Mouse (Mus musculus) cerebellum, adult (tissue): ENCODE data around the gene Mindy3.

Experiments
- ATAC-seq: cut with Nextera tagmentation; 2 replicates; pipeline ENCODE4 v1.9.2; 2017; ENCODE audit warnings: mild to moderate bottlenecking, moderate library complexity, mixed read lengths; ENCODE audit not compliant: insufficient number of reproducible peaks, low FRiP score, low TSS enrichment

Gene Mindy3

DNA sequence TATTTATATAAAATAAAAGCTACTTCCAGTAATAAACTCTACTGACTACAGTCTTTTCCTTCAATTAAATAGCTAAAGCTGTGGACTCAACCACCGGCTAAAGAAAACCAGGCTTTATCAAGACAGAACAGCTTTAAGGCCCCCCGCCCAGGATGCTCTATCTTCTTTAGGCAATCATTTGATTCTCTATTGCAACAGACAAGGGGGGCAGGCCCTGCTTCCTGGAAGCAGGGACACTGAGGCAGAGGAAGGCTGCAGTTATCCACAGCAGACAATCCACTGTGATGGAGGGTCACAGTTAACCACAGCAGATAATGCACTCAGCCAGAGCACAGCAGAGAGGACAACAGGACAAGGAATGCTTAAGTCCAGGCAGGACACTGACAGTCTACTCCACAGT, 46.4 kb downstream of the Mindy3 start:
- ATAC-seq: no peak

DNA sequence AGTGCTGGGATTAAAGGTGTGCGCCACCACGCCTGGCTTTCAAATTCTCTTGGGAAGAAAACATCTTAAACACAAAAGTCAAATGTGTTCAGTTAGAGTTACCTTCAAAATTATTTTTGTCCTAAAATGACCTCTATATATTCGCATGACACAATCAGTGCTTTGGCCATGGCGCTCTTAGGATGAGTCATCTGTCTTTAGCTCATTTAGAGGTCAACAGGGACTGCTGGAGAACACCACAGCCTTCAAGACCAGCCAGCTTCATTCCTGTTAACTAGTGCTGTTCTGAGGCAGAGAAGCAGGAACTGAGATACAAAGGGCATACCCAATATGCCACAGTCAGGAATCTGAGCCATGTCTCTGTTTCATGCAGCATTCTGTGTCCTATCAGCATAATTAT, 47.9 kb downstream of the Mindy3 start:
- ATAC-seq: no peak

DNA sequence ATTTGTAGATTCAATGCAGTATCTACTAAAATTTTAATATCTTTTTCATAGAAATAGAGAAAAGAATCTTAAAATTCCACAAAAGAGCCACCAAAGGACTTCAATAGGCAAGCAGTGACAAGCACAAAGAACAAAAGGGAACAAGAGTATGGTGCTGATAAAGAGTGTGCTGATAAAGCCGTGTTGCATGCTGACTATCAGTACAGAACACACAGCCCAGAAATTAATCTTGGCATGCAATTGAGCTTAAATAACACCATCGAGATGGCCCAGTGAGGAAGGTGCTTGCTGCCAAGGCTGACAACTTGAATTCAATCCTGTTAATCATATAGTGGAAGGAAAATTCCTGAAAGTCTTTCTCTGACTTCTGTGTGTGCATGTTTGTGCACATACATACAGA, 50.8 kb downstream of the Mindy3 start:
- ATAC-seq: no peak

DNA sequence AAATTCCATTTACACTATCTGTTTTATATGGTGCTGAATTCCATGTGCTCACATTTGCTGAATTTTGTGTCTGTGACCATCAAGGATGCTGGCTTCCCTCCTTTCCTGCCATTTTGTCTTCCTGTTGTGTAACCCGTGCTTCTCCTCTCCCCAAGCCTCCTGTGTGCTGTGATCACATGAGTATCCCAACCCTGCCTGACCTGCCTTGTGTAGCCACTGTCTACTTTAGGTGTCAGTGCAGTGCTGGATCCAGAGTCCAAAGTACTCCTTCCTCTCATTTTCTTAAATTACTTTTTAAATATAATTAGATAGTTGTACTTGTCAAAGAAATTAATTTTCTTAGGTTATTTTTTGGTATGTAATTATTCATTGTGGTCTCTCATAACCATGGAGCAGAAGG, 51.3 kb downstream of the Mindy3 start:
- ATAC-seq: no peak

GRCm38 (mm10) chr2:12361310-12361709, 58.0 kb downstream of the Mindy3 start:
- no peak for ATAC-seq

GRCm38 (mm10) chr2:12354837-12355236, 64.4 kb downstream of the Mindy3 start:
- ATAC-seq: no peak

DNA sequence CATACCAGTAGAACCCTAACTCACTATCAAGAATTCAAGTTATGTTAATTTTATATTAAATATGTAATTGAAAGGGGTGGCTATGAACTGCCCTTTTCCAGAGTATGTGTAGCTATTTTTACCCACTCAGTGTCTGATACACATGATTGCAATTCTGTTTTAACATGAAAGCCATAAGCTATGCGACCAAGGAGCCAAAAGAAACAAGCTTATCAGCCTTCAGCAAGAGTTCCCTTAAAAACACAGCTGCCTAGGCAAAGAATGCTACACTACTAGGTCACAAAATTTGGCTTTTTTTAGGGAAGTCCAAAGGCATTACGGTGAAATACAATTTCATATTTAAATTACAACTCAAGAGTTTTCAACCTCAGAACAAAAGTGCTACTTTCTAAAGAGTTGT, 70.4 kb downstream of the Mindy3 start:
- no peak for ATAC-seq

DNA sequence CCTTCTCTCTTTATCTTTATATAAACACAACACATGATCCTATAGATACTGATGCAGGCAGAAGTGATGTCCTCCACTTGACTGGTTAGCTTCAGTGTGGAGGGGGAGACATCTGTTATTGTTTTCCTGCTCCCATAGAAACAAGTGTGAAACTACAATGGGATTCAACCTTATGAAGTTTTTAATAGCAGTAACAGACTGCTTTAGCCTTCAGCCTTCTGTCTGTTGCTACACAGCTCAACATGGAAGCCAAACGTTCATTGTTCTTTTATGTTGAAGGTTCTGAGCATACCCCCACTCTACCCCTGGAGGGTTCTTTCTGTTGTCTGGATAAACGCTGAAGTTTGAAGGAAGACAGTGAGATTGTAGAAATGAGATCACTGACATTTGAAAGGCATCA, 87.3 kb downstream of the Mindy3 start:
- no peak for ATAC-seq

- no peak for ATAC-seq
These were observed 89.7 kb downstream of the Mindy3 start for GRCm38 (mm10) chr2:12329620-12330019.

DNA sequence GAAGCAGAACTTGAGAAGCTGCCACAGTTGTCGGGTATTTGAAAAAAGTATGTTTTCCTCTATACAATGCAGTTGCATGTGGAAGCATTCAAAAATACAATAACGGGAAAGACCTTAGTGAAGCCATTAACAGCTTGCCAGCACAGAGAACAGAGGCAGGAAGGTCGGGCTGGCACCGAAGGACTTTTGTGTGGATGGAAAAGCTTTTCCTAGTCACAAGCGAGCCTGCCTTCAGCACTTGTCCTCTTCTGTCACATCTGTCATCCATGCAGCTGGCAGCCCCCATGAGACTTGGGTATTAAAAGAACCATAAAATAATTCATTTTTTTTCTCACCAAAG, 90.2 kb downstream of the Mindy3 start:
- no peak for ATAC-seq

DNA sequence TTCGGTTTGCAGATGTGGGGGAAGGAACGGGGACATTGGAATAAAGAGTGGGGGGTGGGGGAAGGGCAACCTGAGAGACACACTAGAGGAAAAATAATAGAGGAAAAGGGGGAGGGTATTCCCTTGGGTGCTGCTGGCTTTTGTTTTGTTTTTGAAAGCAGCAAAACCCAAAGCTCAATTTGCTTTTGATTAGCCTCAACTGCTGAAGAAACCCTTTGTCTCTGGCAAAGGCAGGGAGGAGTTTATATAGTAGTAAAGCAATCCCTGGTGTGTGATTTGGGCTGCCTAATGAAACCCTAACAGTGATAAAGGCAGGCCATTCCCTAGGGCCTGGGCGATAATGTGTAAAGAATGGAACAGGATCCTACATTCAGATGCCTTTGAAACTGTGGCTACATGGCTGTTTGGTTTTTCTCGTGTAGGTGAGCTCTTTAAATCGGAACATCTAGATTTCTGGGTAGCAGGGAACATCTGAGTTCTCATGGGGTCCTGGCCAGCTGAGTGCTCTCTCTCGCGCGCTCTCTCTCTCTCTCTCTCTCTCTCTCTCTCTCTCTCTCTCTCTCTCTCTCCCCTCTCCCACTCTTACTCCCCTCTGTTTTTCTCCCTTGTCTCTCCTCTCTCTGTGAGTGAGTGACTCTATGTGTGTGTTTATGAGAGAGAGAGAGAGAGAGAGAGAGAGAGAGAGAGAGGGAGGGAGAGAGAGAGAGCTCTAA, 90.8 kb downstream of the Mindy3 start:
- ATAC-seq: no peak

GRCm38 (mm10) chr2:12327691-12328354, 91.4 kb downstream of the Mindy3 start:
- no peak for ATAC-seq

DNA sequence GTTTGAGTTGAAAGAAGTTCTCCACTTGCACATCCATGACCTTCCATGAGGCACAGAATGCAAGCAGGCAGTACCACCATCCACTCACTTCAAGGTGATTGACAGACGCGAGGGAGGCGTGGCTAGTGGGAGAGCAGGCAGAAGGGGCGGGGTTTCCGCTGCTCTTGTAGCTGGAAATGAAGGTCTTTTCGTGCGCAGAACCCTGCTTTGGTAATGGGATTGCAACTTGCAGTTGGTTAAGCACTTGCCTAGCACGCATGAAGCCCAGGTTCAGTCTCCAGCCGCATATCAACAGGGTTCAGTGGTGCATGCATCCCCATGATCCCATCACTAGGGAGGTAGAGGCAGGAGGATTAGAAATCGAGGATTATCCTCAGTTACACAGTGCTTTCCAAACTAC, 92.1 kb downstream of the Mindy3 start:
- no peak for ATAC-seq

GRCm38 (mm10) chr2:12325868-12326267, 93.4 kb downstream of the Mindy3 start:
- ATAC-seq: no peak

GRCm38 (mm10) chr2:12325417-12325816, 93.9 kb downstream of the Mindy3 start:
- ATAC-seq: no peak

DNA sequence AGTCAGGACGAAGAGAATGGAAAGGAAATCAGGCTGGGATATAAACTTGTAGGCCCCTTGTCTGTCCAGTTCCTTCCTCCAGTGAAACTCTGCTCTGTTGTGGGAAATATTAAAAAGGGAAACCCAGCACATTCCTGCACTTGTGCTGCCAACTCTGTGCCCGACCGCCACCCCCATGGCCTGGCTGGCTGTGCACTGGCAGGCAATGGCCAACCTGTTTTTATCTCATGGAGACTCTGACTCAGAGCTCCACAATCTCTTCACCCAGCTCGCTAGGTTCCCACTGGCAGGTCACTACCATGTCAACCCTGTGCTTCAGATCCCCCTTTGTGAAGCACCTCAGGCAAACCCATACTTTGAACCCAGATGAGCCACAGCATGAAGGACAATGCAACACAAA, 98.4 kb downstream of the Mindy3 start:
- ATAC-seq: no peak

DNA sequence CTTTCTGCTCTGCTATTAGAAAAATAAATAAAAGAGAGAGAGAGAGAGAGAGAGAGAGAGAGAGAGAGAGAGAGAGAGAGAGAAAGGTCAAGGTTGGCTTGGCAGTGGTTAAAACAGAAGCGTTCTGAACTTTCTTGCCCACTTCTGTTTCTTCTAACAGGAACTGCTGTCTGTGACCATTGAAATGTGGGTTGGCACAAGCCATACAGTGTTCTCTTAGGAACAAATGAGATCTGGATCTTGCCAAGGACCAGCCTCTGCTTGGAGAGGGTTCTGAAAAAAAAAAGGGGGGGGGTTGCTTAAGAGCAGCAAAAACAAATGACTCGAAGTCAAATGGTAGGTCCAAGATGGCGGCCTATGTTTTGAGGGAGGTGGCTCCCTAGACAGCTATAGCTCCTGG, 100.6 kb downstream of the Mindy3 start:
- no peak for ATAC-seq

DNA sequence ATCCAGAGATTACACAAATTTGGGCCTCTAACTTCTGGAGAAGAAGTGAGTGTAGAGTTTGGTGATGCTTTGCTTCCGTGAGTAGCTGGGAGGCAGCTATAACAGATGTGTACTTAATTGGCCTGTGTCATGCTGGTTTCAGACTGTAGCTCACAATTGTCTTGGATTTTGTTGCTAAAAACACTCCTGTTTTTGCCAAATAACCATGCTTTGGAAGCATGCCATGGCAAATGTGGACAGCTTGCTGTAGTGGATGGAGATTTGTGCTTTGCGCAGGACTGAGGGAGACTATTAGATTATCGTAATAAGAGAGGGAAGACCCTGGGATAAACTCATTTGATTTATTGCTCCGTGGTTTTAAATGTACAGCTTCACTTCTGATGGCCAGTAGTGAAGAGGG, 101.2 kb downstream of the Mindy3 start:
- ATAC-seq: no peak

GRCm38 (mm10) chr2:12317343-12317742, 101.9 kb downstream of the Mindy3 start:
- no peak for ATAC-seq

DNA sequence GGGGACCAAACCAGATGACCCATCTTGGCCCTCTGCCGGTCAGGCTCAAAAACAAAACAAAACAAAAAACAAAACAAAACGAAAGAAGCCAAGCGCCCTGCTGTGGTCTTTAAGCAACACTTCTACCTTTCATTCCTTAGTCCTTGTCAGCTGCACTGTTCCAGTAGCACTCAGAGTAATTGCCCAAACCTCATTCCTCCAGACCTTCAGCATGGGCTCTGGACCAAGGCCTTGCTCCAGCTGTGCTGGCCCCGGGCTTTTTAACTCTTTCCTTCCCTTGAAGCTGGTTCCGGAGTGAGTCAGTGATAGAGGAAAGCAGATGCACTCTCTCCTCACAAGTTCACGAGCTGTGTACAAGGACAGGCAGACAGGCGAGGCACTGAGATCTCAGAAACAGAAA, 102.9 kb downstream of the Mindy3 start:
- ATAC-seq: no peak

GRCm38 (mm10) chr2:12314028-12314427, 105.2 kb downstream of the Mindy3 start:
- ATAC-seq: no peak

GRCm38 (mm10) chr2:12308466-12308865, 110.8 kb downstream of the Mindy3 start:
- no peak for ATAC-seq
